In genomic region chr8:89245131-89245751, GRCm38 (mm10) we compare ENCODE assay signal across 8 mouse cellular contexts.
DNase-seq lines count a peak whose midpoint lies in the region; ATAC-seq and TF ChIP-seq lines count a peak whose summit lies in the region.
"Had no signal": no experiment of that assay in that cellular context is flagged by ENCODE, and none has a peak within 500 bp of the region (broad histone marks: within the 10 kb centered on the region; RNA-seq: fewer than 3 reads in every experiment).

No protein-coding gene starts in this region.

- no peak for DNase-seq in testis, postnatal 14 days (ENCODE audit: low spot score)
- DNase-seq in midbrain, embryonic 10.5 days (ENCODE audit: low spot score), result peak; percentile 68
- DNase-seq in frontal cortex, adult 2 months (ENCODE audit: extremely low spot score in 1 of 2, low spot score in 1 of 2), result no peak
- DNase-seq in thymus, postnatal 4 days, result no peak
- DNase-seq in gastrocnemius, postnatal 36 days, result no peak

- H3K36me3 ChIP-seq in testis, adult 2 months (ENCODE audit: control insufficient read depth, insufficient read depth, low read length), result no peaks in the 10 kb centered on the region
- no peaks in the 10 kb centered on the region for H3K36me3 ChIP-seq in forebrain, embryonic 16.5 days (ENCODE audit: control insufficient read depth, insufficient read depth)
- no peaks in the 10 kb centered on the region for H3K36me3 ChIP-seq in midbrain, embryonic 10.5 days

- no peak overlapping the region for H3K27ac ChIP-seq in testis, adult 2 months (ENCODE audit: control insufficient read depth, insufficient read depth, low read depth, low read length)
- no peak overlapping the region for H3K27ac ChIP-seq in forebrain, embryonic 16.5 days (ENCODE audit: low read length)
- peak overlapping the region; percentile 83 for H3K27ac ChIP-seq in midbrain, embryonic 10.5 days (replicated peaks)

- intact Hi-C loops in gastrocnemius, postnatal 36 days (cut with DNase I), result no loop called here

- no peak for TF ChIP-seq POLR2A in testis, adult 2 months (IDR thresholded peaks at IDR 0.05; ENCODE audit: control insufficient read depth, low read depth, low read length)

- peak overlapping the region; percentile 59 for H3K9ac ChIP-seq in forebrain, embryonic 16.5 days (replicated peaks; ENCODE audit: low read depth, low read length)

- ATAC-seq in forebrain, embryonic 16.5 days, result 0 out of 2 replicates have a peak, but pooled peaks have one; percentile 28

- peak overlapping the region; percentile 53 for H3K4me2 ChIP-seq in forebrain, embryonic 16.5 days (ENCODE audit: low read length)

- H3K4me3 ChIP-seq in testis, adult 2 months (ENCODE audit: control insufficient read depth, low read depth, low read length), result peak overlapping the region; percentile 26
- H3K4me3 ChIP-seq in forebrain, embryonic 16.5 days (replicated peaks; ENCODE audit: low read length), result peak overlapping the region; percentile 28
- peak overlapping the region; percentile 32 for H3K4me3 ChIP-seq in midbrain, embryonic 10.5 days
- H3K4me3 ChIP-seq: erythroblast, embryonic 14.5 days had no signal

- peaks cover 4% of the 10 kb centered on the region for H3K4me1 ChIP-seq in testis, adult 2 months (ENCODE audit: control insufficient read depth, insufficient read depth, low read length)
- peaks cover 15% of the 10 kb centered on the region for H3K4me1 ChIP-seq in forebrain, embryonic 16.5 days (replicated peaks; ENCODE audit: control insufficient read depth, insufficient read depth, low read length)
- H3K4me1 ChIP-seq in midbrain, embryonic 10.5 days, result peaks cover 40% of the 10 kb centered on the region

- H3K27me3 ChIP-seq in testis, adult 2 months (ENCODE audit: control insufficient read depth, insufficient read depth, low read length), result no peaks in the 10 kb centered on the region
- H3K27me3 ChIP-seq in forebrain, embryonic 16.5 days (replicated peaks; ENCODE audit: control insufficient read depth, insufficient read depth, low read length), result 0 out of 2 replicates have a peak, but pooled peaks cover 11% of the 10 kb centered on the region
- peaks cover 75% of the 10 kb centered on the region for H3K27me3 ChIP-seq in midbrain, embryonic 10.5 days (ENCODE audit: low read depth, poor library complexity, severe bottlenecking)

- TF ChIP-seq CTCF in testis, adult 2 months (IDR thresholded peaks at IDR 0.05; ENCODE audit: control insufficient read depth, insufficient read depth, insufficient replicate concordance, low read depth, low read length), result no peak

- 13% methylated on average over 25 of the region's 25 CpGs for WGBS in forebrain, embryonic 16.5 days
- WGBS in midbrain, embryonic 10.5 days, result 16% methylated on average over 25 of the region's 25 CpGs

- H3K9me3 ChIP-seq in forebrain, embryonic 16.5 days (ENCODE audit: control insufficient read depth, low read length), result no peaks in the 10 kb centered on the region
- H3K9me3 ChIP-seq in midbrain, embryonic 10.5 days (replicated peaks), result no peaks in the 10 kb centered on the region
